Mouse (Mus musculus): Measurements from ENCODE around the gene Cbx1.

The Cbx1 gene

GRCm38 (mm10) chr11:96788871-96789795 is at the start of gene Cbx1:
TSS of gene Cbx1 (plus strand) at chr11:96789127.
- peak; percentile 83 to 87 for DNase-seq

DNA sequence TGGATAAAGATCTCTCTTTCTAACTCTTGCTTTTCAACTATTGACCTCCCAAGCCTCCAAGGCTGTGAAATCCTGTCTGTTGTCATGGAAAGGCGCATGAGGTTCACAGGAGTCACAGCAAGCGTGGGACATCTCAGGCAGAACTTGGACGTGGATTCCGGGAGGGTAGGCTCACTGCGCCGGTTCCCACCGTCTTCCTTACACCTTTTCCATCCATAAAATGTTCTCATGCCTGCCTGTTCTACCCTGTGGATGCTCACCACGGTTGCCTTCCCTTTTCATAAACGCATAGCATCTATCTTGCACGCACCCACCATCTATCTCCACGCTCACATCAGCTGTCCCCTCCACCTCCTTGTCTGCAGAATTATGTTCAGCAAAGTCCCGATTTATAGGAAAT is 48.1 kb upstream of the Cbx1 start:
- DNase-seq: no peak

DNA sequence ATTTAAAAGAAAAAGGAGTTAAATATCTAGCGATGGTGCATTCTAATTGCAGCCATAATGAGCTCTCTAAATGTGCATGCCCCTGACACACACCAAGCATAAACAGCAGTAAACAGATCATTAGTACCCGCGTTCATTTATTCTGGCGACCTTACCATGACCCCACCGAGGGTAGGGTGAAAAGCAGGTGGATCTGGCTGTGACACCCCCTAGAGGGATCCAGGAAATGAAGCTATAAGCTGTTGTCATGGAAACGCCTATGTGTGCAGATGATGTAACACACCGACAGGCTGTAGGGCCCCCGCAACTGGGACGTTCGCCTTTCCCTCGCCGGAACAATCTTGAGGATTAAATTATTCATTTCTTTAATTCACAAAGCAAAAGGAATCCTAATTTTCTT is 46.9 kb upstream of the Cbx1 start:
- no peak for DNase-seq

DNA sequence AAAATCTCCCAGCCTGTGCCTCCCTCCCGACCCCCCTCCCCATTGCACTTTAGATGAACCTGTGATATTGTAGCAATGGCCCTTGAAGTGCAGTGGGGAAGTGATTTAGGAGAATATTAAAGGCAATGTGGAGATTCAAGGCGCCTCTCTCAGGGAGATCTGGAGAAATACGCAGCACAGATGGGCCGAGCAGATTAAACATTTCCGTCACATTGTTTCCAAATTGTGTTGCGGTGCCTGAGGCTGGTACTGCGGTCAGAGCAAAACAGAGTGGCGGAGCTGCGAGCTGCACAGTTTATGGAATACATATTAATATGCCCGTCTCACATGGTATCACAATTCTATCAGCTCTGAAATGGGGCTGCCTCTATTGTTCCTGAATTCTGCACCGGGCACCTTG is 45.9 kb upstream of the Cbx1 start:
- DNase-seq: no peak

DNA sequence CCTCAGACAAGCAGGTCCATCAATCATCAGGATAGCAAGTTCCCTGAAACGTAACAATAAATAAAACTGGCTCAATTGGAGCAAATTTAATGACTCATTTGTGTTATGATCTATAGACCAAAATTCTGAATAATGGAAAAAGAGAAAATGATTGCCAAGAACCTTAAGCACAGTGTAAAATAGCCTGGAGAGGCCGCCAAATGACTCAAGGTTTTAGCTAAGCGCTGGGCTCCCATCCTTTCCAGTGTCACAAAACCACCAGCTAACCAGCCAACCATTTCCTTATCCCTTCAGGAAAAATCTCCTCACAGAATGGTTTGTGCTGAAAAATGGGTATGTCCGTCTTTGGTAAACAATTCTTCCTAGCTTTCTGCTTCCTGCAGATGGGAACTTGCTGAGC is 45.0 kb upstream of the Cbx1 start:
- no peak for DNase-seq

GRCm38 (mm10) chr11:96746648-96747047 is 42.3 kb upstream of the Cbx1 start:
- DNase-seq: no peak

GRCm38 (mm10) chr11:96747555-96747954 is 41.4 kb upstream of the Cbx1 start:
- DNase-seq: no peak

GRCm38 (mm10) chr11:96755298-96755697 is 33.6 kb upstream of the Cbx1 start:
- no peak for DNase-seq

DNA sequence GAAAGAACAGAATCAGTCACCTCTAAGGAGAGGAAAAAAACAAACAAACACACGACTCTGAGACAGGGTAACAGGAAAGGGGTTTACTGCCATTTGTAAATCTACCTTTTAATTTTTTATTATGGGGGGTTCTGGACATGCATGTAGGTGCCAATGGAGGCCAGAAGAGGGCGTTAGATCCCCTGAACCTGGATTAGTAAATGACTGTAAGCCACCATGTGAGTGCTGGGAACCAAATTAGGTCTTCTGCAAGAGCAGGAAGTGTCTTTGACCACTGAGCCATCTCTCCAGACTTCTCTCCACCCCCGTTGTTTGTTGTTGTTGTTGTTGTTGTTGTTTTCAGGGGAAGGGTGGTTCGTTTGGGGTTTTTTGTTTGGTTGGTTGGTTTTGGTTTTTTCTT is 31.5 kb upstream of the Cbx1 start:
- DNase-seq: no peak

GRCm38 (mm10) chr11:96758402-96758801 is 30.5 kb upstream of the Cbx1 start:
- no peak for DNase-seq

GRCm38 (mm10) chr11:96760042-96760441 is 28.9 kb upstream of the Cbx1 start:
- DNase-seq: no peak

DNA sequence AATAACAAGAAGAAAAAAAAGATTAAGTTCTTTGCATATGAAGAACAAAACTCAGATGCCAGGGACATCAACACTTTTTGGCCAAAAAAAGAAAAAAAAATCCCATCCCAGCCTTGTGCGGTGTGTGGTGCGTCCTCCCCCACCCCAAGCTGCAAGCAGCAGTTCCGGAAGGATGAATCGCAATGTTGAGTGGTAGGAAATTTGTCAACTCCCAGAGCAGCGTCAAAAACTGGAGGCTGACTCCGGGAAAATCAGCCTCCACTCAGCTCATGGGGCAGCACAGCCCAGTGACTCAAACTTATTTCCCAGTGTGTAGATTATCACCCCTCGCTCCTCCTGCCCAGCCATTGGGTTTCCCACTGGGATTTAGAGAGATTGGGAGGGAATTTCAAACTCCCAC is 26.9 kb upstream of the Cbx1 start:
- no peak for DNase-seq

DNA sequence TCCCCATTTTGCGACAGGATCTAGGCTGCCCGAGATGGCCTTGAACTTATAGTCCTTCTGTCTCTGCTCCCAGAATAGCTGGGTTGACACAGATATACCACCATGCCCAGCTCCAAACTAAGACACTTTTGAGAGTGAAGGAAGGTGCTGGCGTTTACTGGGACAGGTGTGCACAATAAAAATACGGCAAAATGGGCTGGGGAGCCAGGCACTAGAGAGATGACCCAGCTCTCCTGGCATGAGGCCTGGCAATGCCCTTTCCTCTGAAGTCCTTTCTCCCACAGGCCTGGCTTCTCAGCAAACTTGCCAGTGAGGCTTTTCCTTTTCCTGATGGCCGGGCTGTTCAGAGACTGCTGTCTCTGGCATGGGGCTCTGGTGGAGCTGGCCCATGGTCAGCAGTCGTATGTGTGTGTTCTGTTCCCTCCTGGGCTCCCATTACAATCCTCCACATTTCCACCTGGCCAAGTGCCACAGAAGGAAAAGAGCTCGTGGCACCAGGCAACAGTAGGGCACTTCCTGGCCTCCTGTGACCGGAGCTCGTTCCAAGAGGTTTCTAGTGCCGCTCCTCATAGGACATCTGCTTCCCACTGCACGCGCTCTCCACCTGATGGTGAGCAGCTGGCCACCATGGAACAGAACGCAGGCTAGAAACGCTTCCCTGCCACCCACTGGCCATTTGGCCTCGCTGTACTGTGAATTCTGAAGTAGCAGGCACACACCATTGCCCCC is 26.0 kb upstream of the Cbx1 start:
- no peak for DNase-seq

DNA sequence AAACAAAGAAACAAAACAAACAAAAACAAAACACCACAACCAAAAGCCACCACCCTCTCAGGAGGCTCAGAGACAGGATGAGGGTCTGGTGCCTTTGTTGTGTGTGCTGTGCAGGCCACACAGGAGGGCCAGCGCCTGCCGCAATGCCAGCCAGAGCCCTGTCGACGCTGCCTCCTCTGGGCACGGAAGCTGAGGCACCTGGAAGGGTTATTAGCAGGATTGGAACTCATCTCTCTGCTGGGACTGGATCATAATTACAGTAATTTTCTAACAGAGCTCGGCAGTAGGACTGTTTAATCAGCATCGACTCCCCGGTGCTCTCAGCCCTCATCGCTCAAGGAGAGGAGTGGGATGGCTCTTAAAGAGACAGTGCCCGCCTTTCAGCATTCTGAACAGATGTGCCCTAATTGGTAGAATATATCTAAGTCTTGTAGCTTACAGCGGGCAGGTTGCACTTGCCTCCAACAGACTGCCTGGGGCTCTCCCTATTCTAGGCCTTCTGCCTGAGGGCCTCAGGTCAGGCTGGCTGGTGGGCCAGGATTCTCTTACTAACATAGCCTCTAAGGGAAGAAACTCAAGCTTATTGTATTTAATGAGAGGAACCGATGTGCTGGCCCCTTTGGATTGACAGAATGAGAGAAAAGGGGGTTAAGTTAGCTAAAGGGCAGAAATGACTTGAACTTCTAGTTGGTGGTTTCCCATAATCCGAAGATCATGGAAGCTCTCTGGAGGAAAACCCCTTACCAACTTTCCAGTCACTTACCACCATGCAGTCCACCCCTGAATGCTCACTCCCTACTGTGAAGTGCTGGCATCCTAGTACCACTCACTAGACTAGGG is 24.2 kb upstream of the Cbx1 start:
- no peak for DNase-seq

- DNase-seq: no peak
These were observed 23.3 kb upstream of the Cbx1 start for GRCm38 (mm10) chr11:96765645-96766044.

- DNase-seq: no peak
These were observed 22.4 kb upstream of the Cbx1 start for GRCm38 (mm10) chr11:96766555-96766954.

- DNase-seq: no peak
These were observed 21.8 kb upstream of the Cbx1 start for GRCm38 (mm10) chr11:96767096-96767495.

DNA sequence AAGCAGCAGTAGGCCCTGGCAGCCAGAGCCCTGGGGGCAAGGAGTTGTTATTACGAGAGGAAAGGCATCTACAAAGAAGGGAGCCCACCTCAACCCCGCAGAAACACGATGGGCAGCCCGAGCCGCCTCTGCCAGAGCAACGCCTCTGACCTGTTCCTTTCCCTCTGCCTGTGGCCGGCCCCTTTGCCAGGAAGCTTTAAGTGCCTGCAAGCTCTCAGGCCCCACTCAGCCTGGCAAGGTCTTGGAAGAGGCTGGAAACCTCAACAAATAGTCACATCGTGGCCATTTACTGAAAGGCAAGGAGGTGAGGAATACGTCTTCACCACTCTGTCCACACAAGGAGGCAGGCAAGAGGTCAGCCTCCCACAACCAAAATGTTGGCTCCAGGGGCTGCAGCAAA is 20.7 kb upstream of the Cbx1 start:
- DNase-seq: no peak

- DNase-seq: no peak
These were observed 17.5 kb upstream of the Cbx1 start for GRCm38 (mm10) chr11:96771274-96771975.

DNA sequence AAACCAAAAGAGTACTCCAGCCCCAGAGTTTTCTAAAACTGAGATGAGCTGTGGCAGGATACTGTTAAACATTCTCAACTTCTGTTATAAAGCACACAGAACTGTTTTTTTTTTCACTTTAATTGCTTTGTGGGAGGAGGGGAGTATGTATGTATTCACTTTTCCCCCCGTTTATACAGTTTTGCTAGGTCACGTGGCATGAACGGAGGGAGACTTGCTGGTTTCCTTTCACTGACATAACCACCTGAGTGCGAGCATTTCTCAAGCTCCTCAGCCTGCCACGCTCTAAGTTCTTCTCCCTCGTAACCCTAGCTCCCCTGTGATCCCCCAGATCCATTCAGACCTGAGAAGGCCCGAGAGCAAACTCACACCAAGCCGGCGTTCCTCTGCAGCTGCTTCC is 16.5 kb upstream of the Cbx1 start:
- no peak for DNase-seq

DNA sequence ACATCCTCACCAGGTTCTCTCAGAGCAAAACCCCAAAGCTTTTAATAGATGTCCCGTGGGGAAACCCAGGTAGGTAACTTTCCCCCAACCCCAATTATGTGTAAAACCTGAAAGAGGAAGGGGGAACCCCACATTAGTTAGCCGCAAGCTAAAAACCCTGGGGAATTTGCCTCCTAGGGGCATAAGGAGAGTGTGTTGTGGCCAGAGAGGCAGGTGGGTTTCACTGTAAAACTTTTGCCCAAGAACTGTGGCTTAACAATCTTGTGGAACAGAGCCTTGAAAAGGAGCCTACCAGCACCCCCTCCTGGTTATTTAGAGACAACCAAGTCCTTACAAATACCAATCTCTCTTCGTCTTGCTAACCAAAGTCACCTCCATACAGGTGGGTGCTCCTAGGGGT is 14.4 kb upstream of the Cbx1 start:
- DNase-seq: no peak

DNA sequence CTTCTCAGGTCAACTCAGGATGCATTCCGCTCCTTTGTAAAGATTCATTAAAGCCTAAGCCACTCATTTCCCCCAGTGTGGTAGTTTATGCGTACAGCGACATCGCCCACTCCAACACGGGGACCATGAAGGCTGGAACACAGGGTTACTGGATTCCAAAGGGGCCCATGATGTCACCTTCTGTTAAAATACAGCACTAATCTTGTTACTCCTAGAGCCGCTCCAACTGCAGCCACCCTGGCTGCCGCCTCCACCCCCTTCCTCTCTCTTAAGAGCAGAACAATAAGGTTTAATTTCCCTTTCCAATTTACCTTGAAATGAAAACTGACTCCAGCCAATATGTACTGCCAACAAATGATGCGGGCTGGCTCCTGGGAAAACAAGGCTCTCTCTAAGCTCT is 13.9 kb upstream of the Cbx1 start:
- no peak for DNase-seq

DNA sequence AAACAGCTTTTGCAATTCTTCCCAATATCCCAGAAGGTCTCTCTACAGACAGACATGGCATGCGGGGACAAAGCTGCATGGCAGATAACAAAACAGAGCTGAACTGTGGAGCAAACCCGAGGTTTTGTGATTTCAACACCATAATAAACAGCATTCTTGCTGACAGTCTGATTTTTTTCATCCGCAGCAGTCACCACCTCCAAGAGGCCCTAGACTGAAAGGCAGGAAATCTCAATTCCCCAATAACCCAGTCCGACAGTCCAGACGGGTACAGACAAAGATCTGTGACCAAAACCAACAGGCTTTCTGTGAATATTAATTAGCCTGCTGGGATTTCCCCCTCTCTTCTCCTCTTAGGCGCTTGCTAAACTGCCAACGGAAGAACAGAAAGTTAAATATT is 13.3 kb upstream of the Cbx1 start:
- DNase-seq: no peak
